Mouse (Mus musculus): ENCODE measurements around the gene Klrg1. TPM values are rescaled to one million over a fixed set of nuclear protein-coding genes. Genes with fewer than 3 reads are reported as not detected.

Gene Klrg1
- 0.14 and 0.16 TPM in 2 replicates for polyA plus RNA-seq (2015; fragmentation: Nextera tagmentation; extraction: Ambion mirVana)

DNA sequence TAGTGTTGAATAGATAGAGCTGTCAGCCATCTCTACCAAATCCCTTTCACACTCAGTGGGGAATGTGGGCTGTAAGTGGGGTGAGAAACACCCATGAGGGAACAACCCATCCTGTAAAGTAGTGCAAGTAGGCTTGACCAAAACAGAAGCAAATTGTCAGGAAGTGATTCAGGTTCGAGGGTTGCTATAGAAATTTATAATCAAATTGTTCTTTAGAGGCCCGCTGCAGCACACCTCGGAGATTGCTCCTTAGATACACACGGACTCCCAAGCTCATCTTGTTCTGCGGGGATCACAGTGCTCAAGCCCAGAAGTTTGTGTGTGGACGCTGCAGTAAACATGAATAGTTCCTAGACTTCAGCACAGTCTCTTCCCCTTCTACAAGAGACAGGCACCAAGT, at the start of gene Klrg1:
TSS of gene Klrg1 (minus strand) at position 101 of the 400 bp plus-strand sequence.
- Histone ChIP-seq H3K4me2 (no peak within 1 kb of the TSS), H3K27ac (no peak within 1 kb of the TSS), H3K4me3 (no peak within 1 kb of the TSS), H3K9me3 (no peaks in the 10 kb centered on the region), H3K9ac (no peak within 1 kb of the TSS), H3K27me3 (no peaks in the 10 kb centered on the region), H3K36me3 (no peaks in the 10 kb centered on the region), H3K4me1 (no peaks in the 10 kb centered on the region)
- no peak for ATAC-seq (ENCODE audit: insufficient number of reproducible peaks, low FRiP score, low TSS enrichment, low read depth)
- WGBS, result 80% methylated on average over 6 of the region's 6 CpGs

GRCm38 (mm10) chr6:122325361-122325975, 42.8 kb upstream of the Klrg1 start:
- no peak overlapping the region for H3K4me2 ChIP-seq
- H3K9ac ChIP-seq, result no peak overlapping the region
- no peaks in the 10 kb centered on the region for H3K27me3 ChIP-seq
- 84% methylated on average over 6 of the region's 6 CpGs for WGBS
- H3K9me3 ChIP-seq, result no peaks in the 10 kb centered on the region
- H3K4me3 ChIP-seq, result no peak overlapping the region
- H3K36me3 ChIP-seq, result peaks cover 64% of the 10 kb centered on the region
- no peaks in the 10 kb centered on the region for H3K4me1 ChIP-seq
- H3K27ac ChIP-seq, result no peak overlapping the region
- no peak for ATAC-seq (ENCODE audit: insufficient number of reproducible peaks, low FRiP score, low TSS enrichment, low read depth)

GRCm38 (mm10) chr6:122318726-122319125, 36.0 kb upstream of the Klrg1 start:
- 93% methylated on average over 1 of the region's 1 CpGs for WGBS
- Histone ChIP-seq H3K9me3 (no peaks in the 10 kb centered on the region), H3K9ac (no peak overlapping the region), H3K27ac (no peak overlapping the region), H3K27me3 (no peaks in the 10 kb centered on the region), H3K4me2 (no peak overlapping the region), H3K4me3 (no peak overlapping the region), H3K36me3 (peaks cover 94% of the 10 kb centered on the region), H3K4me1 (no peaks in the 10 kb centered on the region)
- ATAC-seq (ENCODE audit: insufficient number of reproducible peaks, low FRiP score, low TSS enrichment, low read depth), result no peak

- 54% methylated on average over 5 of the region's 5 CpGs for whole genome bisulfite sequencing
- Histone ChIP-seq H3K27ac (no peak overlapping the region), H3K9ac (no peak overlapping the region), H3K4me1 (peaks cover 22% of the 10 kb centered on the region), H3K36me3 (peaks cover 25% of the 10 kb centered on the region), H3K27me3 (no peaks in the 10 kb centered on the region), H3K4me2 (peak overlapping the region; percentile 65), H3K4me3 (peak overlapping the region; percentile 91; the same call in 1 of the 2 replicates), H3K9me3 (no peaks in the 10 kb centered on the region)
- no peak for ATAC-seq (ENCODE audit: insufficient number of reproducible peaks, low FRiP score, low TSS enrichment, low read depth)
Observed at GRCm38 (mm10) chr6:122310187-122310820, 27.6 kb upstream of the Klrg1 start.

GRCm38 (mm10) chr6:122309446-122309960, 26.8 kb upstream of the Klrg1 start:
- no peak for ATAC-seq (ENCODE audit: insufficient number of reproducible peaks, low FRiP score, low TSS enrichment, low read depth)
- Histone ChIP-seq H3K36me3 (peaks cover 17% of the 10 kb centered on the region), H3K9ac (peak overlapping the region; percentile 90), H3K4me3 (peak overlapping the region; percentile 91), H3K9me3 (no peaks in the 10 kb centered on the region), H3K4me1 (peaks cover 22% of the 10 kb centered on the region), H3K27me3 (no peaks in the 10 kb centered on the region), H3K4me2 (peak overlapping the region; percentile 65), H3K27ac (peak overlapping the region; percentile 86)
- 4% methylated on average over 11 of the region's 11 CpGs for WGBS

DNA sequence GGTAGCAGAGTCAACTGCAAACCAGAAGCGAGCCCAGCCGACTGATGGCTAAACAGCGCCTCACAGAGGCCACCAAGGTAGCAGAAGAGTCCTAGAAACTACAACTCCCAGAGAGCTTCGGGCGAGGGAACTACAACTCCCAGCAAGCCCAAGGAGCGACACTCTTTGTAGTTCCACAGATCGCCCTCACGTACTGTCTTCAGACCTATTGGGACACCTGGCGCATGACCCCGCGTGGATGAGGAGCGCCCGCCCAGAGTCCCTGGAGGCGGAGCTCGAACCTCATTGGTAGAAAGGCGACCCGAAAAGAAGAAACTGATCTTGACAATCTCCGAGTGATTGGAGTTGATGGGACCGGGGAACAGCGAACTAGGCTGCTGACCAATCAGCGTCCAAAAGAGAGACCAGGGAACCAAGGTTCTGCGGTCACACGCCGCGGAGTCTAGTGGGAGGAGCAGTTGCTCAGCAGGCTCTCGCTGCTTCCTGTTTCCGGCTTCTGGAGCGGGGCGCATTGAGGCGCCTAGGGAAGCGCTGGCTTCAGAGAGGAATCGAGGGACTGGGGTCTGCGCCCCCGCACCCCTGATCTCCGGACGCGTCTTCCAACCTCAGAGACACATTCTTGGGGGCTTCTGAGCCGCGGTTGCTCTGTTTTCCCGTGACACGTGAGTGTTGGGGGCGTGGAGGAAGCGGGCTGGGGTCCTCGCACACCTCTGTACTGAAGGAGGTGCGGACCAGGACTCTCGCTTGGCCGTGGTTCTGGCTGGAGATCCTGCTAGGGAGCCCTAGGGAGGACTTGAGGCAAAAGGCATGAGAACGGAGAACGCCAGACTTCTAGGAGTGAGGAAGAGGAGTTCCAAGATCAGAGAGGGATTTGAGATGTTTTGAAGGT, 26.1 kb upstream of the Klrg1 start, which contains the start of gene M6pr:
TSS of gene M6pr (plus strand) at position 216 of the 889 bp plus-strand sequence.
- under 1% methylated on average over 49 of the region's 49 CpGs for WGBS
- Histone ChIP-seq H3K4me2 (peak within 1 kb of the TSS; percentile 65), H3K4me3 (peak within 1 kb of the TSS; percentile 91), H3K4me1 (peaks cover 23% of the 10 kb centered on the region), H3K9ac (peak within 1 kb of the TSS; percentile 90), H3K27me3 (no peaks in the 10 kb centered on the region), H3K27ac (peak within 1 kb of the TSS; percentile 86), H3K9me3 (no peaks in the 10 kb centered on the region), H3K36me3 (peaks cover 9% of the 10 kb centered on the region)
- peak; percentile 99 for ATAC-seq (ENCODE audit: insufficient number of reproducible peaks, low FRiP score, low TSS enrichment, low read depth)

DNA sequence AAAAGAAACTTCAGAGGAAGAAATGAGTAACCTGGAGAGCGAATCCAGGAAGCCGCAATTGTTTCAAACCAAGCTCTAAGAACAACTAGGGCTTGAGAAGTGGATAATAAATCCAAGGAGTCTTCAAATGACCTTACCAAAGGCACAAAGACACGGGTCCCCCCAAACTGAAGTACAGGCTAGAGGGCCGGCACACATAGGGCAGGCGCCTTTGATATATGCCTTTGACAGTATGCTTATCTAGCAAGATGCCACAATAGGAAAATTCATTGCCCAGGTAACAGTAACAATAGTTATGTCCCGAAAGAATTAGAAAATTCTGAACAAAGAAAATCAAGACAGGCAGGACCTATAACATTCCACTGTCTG, 25.4 kb upstream of the Klrg1 start:
- Histone ChIP-seq H3K9ac (no peak overlapping the region), H3K27me3 (no peaks in the 10 kb centered on the region), H3K4me3 (peak overlapping the region; percentile 91; the same call in 1 of the 2 replicates), H3K9me3 (no peaks in the 10 kb centered on the region), H3K36me3 (peaks cover 3% of the 10 kb centered on the region; the same call in 1 of the 2 replicates), H3K4me2 (peak overlapping the region; percentile 65; the same call in 1 of the 2 replicates), H3K27ac (peak overlapping the region; percentile 19), H3K4me1 (peaks cover 25% of the 10 kb centered on the region)
- no peak for ATAC-seq (ENCODE audit: insufficient number of reproducible peaks, low FRiP score, low TSS enrichment, low read depth)
- WGBS, result 68% methylated on average over 6 of the region's 6 CpGs

DNA sequence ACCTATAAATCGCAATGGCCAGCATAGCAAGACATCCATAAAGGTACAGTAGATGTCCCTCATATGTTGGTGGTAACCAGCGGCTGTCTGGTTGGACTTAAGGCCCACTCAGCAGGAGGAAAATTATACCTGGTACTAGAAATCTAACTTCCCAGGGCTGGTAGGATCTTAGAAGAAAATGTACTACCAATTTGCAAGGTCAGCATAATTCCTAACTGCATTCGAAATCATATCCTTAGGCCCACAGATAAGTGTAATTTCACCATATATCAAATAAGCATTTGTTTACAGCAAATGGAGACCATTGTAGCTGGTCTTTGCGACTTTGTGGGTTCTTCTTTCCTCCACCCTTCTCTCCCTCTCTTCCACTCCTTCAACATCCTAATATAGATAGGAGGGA, 24.0 kb upstream of the Klrg1 start:
- Histone ChIP-seq H3K4me2 (no peak overlapping the region), H3K4me3 (no peak overlapping the region), H3K27me3 (no peaks in the 10 kb centered on the region), H3K27ac (no peak overlapping the region), H3K9ac (no peak overlapping the region), H3K36me3 (no peaks in the 10 kb centered on the region), H3K9me3 (no peaks in the 10 kb centered on the region), H3K4me1 (peaks cover 25% of the 10 kb centered on the region)
- no peak for ATAC-seq (ENCODE audit: insufficient number of reproducible peaks, low FRiP score, low TSS enrichment, low read depth)
- 84% methylated on average over 4 of the region's 4 CpGs for WGBS

- Histone ChIP-seq H3K27ac (no peak overlapping the region), H3K9ac (no peak overlapping the region), H3K27me3 (no peaks in the 10 kb centered on the region), H3K9me3 (no peaks in the 10 kb centered on the region), H3K4me2 (no peak overlapping the region), H3K4me1 (peaks cover 15% of the 10 kb centered on the region), H3K36me3 (no peaks in the 10 kb centered on the region), H3K4me3 (no peak overlapping the region)
- 81% methylated on average over 12 of the region's 12 CpGs for WGBS
- no peak for ATAC-seq (ENCODE audit: insufficient number of reproducible peaks, low FRiP score, low TSS enrichment, low read depth)
Observed at GRCm38 (mm10) chr6:122304790-122305555, 22.3 kb upstream of the Klrg1 start.

GRCm38 (mm10) chr6:122304355-122304754, 21.7 kb upstream of the Klrg1 start:
- 30% methylated on average over 6 of the region's 6 CpGs for WGBS
- H3K9me3 ChIP-seq, result no peaks in the 10 kb centered on the region
- ATAC-seq (ENCODE audit: insufficient number of reproducible peaks, low FRiP score, low TSS enrichment, low read depth), result no peak
- H3K4me2 ChIP-seq, result no peak overlapping the region
- H3K36me3 ChIP-seq, result no peaks in the 10 kb centered on the region
- H3K27me3 ChIP-seq, result no peaks in the 10 kb centered on the region
- H3K27ac ChIP-seq, result no peak overlapping the region
- H3K4me3 ChIP-seq, result no peak overlapping the region
- peaks cover 9% of the 10 kb centered on the region for H3K4me1 ChIP-seq
- no peak overlapping the region for H3K9ac ChIP-seq

- Histone ChIP-seq H3K9ac (no peak overlapping the region), H3K9me3 (no peaks in the 10 kb centered on the region), H3K4me3 (no peak overlapping the region), H3K27ac (no peak overlapping the region), H3K4me2 (no peak overlapping the region), H3K27me3 (no peaks in the 10 kb centered on the region), H3K36me3 (no peaks in the 10 kb centered on the region), H3K4me1 (peaks cover 9% of the 10 kb centered on the region)
- 70% methylated on average over 9 of the region's 9 CpGs for WGBS
- no peak for ATAC-seq (ENCODE audit: insufficient number of reproducible peaks, low FRiP score, low TSS enrichment, low read depth)
Observed at GRCm38 (mm10) chr6:122303526-122303925, 20.8 kb upstream of the Klrg1 start.
